Mouse (Mus musculus) spleen, postnatal 4 days (tissue): ENCODE data around the gene Nudt22.

Experiments used
- DNase-seq, 2 experiments: peaks; one replicate each; pipeline ENCODE4 v3.0.0; 2022; ENCODE audit warnings: low spot score in 2 of 2

The Nudt22 gene

GRCm38 (mm10) chr19:6949951-6950350 is 46.0 kb downstream of the Nudt22 start:
- no peak for DNase-seq

DNA sequence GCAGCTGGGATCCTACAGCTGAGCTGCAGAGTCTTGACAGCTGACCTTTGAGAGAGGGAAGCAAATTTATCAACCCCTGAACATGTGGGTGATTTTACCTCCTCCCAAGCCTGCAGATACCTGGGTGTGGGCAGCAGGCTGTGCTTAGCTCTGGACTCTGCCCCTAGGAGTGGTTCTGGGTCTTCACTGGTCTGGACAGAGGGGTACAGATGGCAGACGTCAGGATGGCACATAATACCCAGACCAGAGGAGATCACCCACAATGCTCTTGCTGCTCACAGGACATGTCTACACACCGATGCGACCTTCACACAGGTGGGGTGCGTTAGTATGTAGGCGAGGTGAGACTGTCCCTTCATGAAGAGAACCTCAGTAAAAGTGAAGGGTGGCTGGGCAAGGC is 46.4 kb downstream of the Nudt22 start:
- DNase-seq = no peak

- no peak for DNase-seq
Observed at GRCm38 (mm10) chr19:6948186-6948585, 47.7 kb downstream of the Nudt22 start.

GRCm38 (mm10) chr19:6947742-6948141 is 48.2 kb downstream of the Nudt22 start:
- no peak for DNase-seq

DNA sequence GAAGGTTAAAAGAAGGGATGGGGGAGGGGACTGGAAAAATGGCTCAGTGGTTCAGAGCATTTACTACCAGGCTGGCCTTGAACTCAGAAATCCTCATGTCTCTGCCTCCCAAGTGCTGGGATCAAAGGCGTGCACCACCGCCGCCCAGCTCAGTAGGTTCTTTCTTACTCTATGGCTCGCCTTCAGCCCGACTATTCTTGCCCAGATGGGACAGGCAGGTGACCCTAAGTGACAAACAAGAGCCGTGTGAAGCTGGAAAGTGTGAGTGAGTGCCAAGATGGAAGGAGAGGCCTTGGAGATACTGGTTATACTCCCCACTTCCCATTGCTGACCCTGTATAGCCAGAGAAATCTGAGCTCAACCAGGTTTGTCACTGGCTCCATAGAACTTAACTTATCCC is 52.2 kb downstream of the Nudt22 start:
- DNase-seq = no peak
